Mouse (Mus musculus) CH12.LX (cell line): ENCODE data around the gene Btbd2. TPM values are rescaled to one million over a fixed set of nuclear protein-coding genes. Genes with fewer than 3 reads are reported as not detected.

ENCODE experiments used
- DNase-seq: peaks from one replicate; pipeline ENCODE4 v3.0.0-alpha.2; 2013; ENCODE audit errors: extremely low read depth
- H3K27ac ChIP-seq: 2 replicates; pipeline ENCODE4 v1.5.1; 2012; ENCODE audit warnings: low read depth, mild to moderate bottlenecking, control low read depth, moderate library complexity; ENCODE audit not compliant: insufficient read depth
- H3K27me3 ChIP-seq: replicated peaks from 2 replicates; pipeline ENCODE3; 2012; ENCODE audit warnings: inconsistent platforms
- H3K36me3 ChIP-seq, 2 experiments: replicated peaks in 1 of 2; 2 replicates each; pipeline versions ENCODE3 to v1.6.1; 2012; ENCODE audit warnings: inconsistent platforms in 1 of 2, low read length in 1 of 2, mild to moderate bottlenecking in 1 of 2, mixed read lengths in 1 of 2, moderate library complexity in 1 of 2; ENCODE audit not compliant: control insufficient read depth in 1 of 2, insufficient read depth in 1 of 2
- H3K4me1 ChIP-seq, 2 experiments: 2 replicates each; pipeline ENCODE4 v1.6.1; 2012; ENCODE audit warnings: inconsistent platforms in 1 of 2, moderate library complexity in 1 of 2; ENCODE audit not compliant: insufficient read depth in 2 of 2, control insufficient read depth in 1 of 2
- H3K4me2 ChIP-seq: 2 replicates; pipeline ENCODE4 v1.6.1; 2012; ENCODE audit warnings: low read depth, mild to moderate bottlenecking, control low read depth; ENCODE audit not compliant: poor library complexity, insufficient read depth, severe bottlenecking
- H3K4me3 ChIP-seq, 3 experiments: fragments of 150-350 bp in 1 of 3; sonication (generic) in 1 of 3; replicated peaks in 1 of 3; 2 replicates each; pipeline versions ENCODE3 to v1.5.1; 2011 to 2012; ENCODE audit warnings: low read depth in 2 of 3, low read length in 2 of 3, mild to moderate bottlenecking in 2 of 3, moderate library complexity in 2 of 3, control low read depth in 1 of 3, improper control_type of control experiment in 1 of 3, inconsistent platforms in 1 of 3, mixed read lengths in 1 of 3; ENCODE audit not compliant: poor library complexity in 1 of 3
- H3K79me2 ChIP-seq: replicated peaks from 2 replicates; pipeline ENCODE4 v1.6.1; 2012; ENCODE audit warnings: mild to moderate bottlenecking, moderate library complexity; ENCODE audit not compliant: control insufficient read depth, poor library complexity, insufficient read depth, severe bottlenecking; ENCODE audit errors: extremely low read depth
- H3K9ac ChIP-seq: 2 replicates; pipeline ENCODE4 v1.6.1; 2012; ENCODE audit warnings: low read depth, mild to moderate bottlenecking, control low read depth, moderate library complexity; ENCODE audit not compliant: insufficient read depth
- H3K9me3 ChIP-seq: replicated peaks from 2 replicates; pipeline ENCODE3; 2012; ENCODE audit warnings: low read length, inconsistent platforms, mixed read lengths
- BHLHE40 ChIP-seq: IDR thresholded peaks from 2 replicates; pipeline ENCODE4 v1.6.1; 2011; ENCODE audit warnings: mild to moderate bottlenecking, low read depth, low read length, improper control_type of control experiment
- CHD2 ChIP-seq: IDR thresholded peaks from 2 replicates; pipeline ENCODE4 v1.6.1; 2011; ENCODE audit warnings: low read length, improper control_type of control experiment
- CTCF ChIP-seq, 2 experiments: IDR thresholded peaks in 1 of 2; conservative IDR thresholded peaks in 1 of 2; 2 replicates each; pipeline ENCODE4 v1.5.1; 2011 to 2012; ENCODE audit warnings: low read depth in 2 of 2, low read length in 2 of 2, improper control_type of control experiment in 1 of 2, inconsistent platforms in 1 of 2, mild to moderate bottlenecking in 1 of 2, moderate library complexity in 1 of 2
- E2F4 ChIP-seq: IDR thresholded peaks from 2 replicates; pipeline ENCODE4 v1.6.1; 2011; ENCODE audit warnings: low read depth, low read length, improper control_type of control experiment; ENCODE audit not compliant: insufficient replicate concordance
- ELF1 ChIP-seq: IDR thresholded peaks from 2 replicates; pipeline ENCODE4 v1.6.1; 2014; ENCODE audit warnings: low read depth, mild to moderate bottlenecking, inconsistent platforms, low read length, improper control_type of control experiment
- EP300 ChIP-seq: IDR thresholded peaks from 2 replicates; pipeline ENCODE4 v1.6.1; 2011; ENCODE audit warnings: low read length, improper control_type of control experiment
- ETS1 ChIP-seq: conservative IDR thresholded peaks from 2 replicates; pipeline ENCODE4 v1.6.1; 2012; ENCODE audit warnings: low read depth, mild to moderate bottlenecking, inconsistent platforms, low read length, improper control_type of control experiment, moderate library complexity
- GABPA ChIP-seq: IDR thresholded peaks from 2 replicates; pipeline ENCODE4 v1.6.1; 2012; ENCODE audit warnings: low read depth, low read length, improper control_type of control experiment, inconsistent platforms; ENCODE audit not compliant: insufficient replicate concordance
- IRF4 ChIP-seq: IDR thresholded peaks from 2 replicates; pipeline ENCODE4 v1.6.1; 2014; ENCODE audit warnings: low read depth, mild to moderate bottlenecking, inconsistent platforms, low read length, improper control_type of control experiment
- JUN ChIP-seq: IDR thresholded peaks from 2 replicates; pipeline ENCODE4 v1.6.1; 2011; ENCODE audit warnings: low read depth, mild to moderate bottlenecking, low read length, improper control_type of control experiment, moderate library complexity; ENCODE audit not compliant: insufficient read depth
- JUND ChIP-seq: conservative IDR thresholded peaks from 2 replicates; pipeline ENCODE4 v1.6.1; 2011; ENCODE audit warnings: low read depth, low read length, improper control_type of control experiment
- MAFK ChIP-seq: IDR thresholded peaks from 2 replicates; pipeline ENCODE4 v1.6.1; 2011; ENCODE audit warnings: low read length, improper control_type of control experiment; ENCODE audit not compliant: insufficient replicate concordance
- MAX ChIP-seq: IDR thresholded peaks from 2 replicates; pipeline ENCODE4 v1.6.1; 2011; ENCODE audit warnings: low read length, improper control_type of control experiment
- MAZ ChIP-seq: IDR thresholded peaks from 2 replicates; pipeline ENCODE4 v1.6.1; 2012; ENCODE audit warnings: low read depth, mild to moderate bottlenecking, inconsistent platforms, low read length, improper control_type of control experiment, moderate library complexity
- MXI1 ChIP-seq: IDR thresholded peaks from 2 replicates; pipeline ENCODE4 v1.6.1; 2011; ENCODE audit warnings: mild to moderate bottlenecking, low read depth, low read length, improper control_type of control experiment
- MYC ChIP-seq: IDR thresholded peaks from 2 replicates; pipeline ENCODE4 v1.6.1; 2011; ENCODE audit warnings: low read depth, mild to moderate bottlenecking, improper control_type of control experiment, low read length
- NELFE ChIP-seq: IDR thresholded peaks from 2 replicates; pipeline ENCODE4 v1.6.1; 2011; ENCODE audit warnings: low read depth, low read length, improper control_type of control experiment
- NRF1 ChIP-seq: IDR thresholded peaks from 2 replicates; pipeline ENCODE4 v1.6.1; 2014; ENCODE audit warnings: low read depth, mild to moderate bottlenecking, inconsistent platforms, low read length, improper control_type of control experiment, moderate library complexity
- POLR2A ChIP-seq: IDR thresholded peaks from 2 replicates; pipeline ENCODE4 v1.6.1; 2011; ENCODE audit warnings: low read depth, mild to moderate bottlenecking, improper control_type of control experiment, low read length
- POLR2AphosphoS2 ChIP-seq: IDR thresholded peaks from 2 replicates; pipeline ENCODE4 v1.6.1; 2011; ENCODE audit warnings: low read depth, low read length, improper control_type of control experiment
- RCOR1 ChIP-seq: conservative IDR thresholded peaks from 2 replicates; pipeline ENCODE4 v1.6.1; 2012; ENCODE audit warnings: low read depth, mild to moderate bottlenecking, inconsistent platforms, low read length, improper control_type of control experiment
- SIN3A ChIP-seq: IDR thresholded peaks from 2 replicates; pipeline ENCODE4 v1.6.1; 2012; ENCODE audit warnings: low read length, improper control_type of control experiment, inconsistent platforms
- TBP ChIP-seq: conservative IDR thresholded peaks from 2 replicates; pipeline ENCODE4 v1.6.1; 2011; ENCODE audit warnings: low read depth, low read length, improper control_type of control experiment
- TCF12 ChIP-seq: IDR thresholded peaks from 2 replicates; pipeline ENCODE4 v1.6.1; 2014; ENCODE audit warnings: low read depth, mild to moderate bottlenecking, inconsistent platforms, low read length, improper control_type of control experiment
- USF2 ChIP-seq: conservative IDR thresholded peaks from 2 replicates; pipeline ENCODE4 v1.6.1; 2011; ENCODE audit warnings: low read depth, low read length, improper control_type of control experiment
- ZC3H11A ChIP-seq: IDR thresholded peaks from 2 replicates; pipeline ENCODE4 v1.6.1; 2012; ENCODE audit warnings: low read depth, mild to moderate bottlenecking, inconsistent platforms, low read length, improper control_type of control experiment
- ZNF384 ChIP-seq: IDR thresholded peaks from 2 replicates; pipeline ENCODE4 v1.6.1; 2012; ENCODE audit warnings: low read depth, low read length, improper control_type of control experiment, inconsistent platforms
- dilution Hi-C: fragments of 300-500 bp; cut with MboI; formaldehyde crosslinking; loops from 2 replicates; pipeline ENCODE4 v1.14.3; 2020; ENCODE audit warnings: low sequenced_read_pairs; ENCODE audit not compliant: extremely low pct_unique_long_range_greater_than_20kb, extremely low pct_ligation_motif_present
- in situ Hi-C: fragments of 300-500 bp; cut with MboI; formaldehyde crosslinking; loops from 3 replicates; pipeline ENCODE4 v1.14.3; 2019; ENCODE audit warnings: low sequenced_read_pairs, low pct_ligation_motif_present, low pct_unique_long_range_greater_than_20kb, mixed read lengths
- polyA plus RNA-seq: library from polyadenylated mRNA; unstranded; fragments of >175 nt; gene quantifications from 2 replicates; pipeline ENCODE4 v1.2.1, GENCODE M21; 2012; ENCODE audit warnings: low read depth; ENCODE audit not compliant: insufficient read length
- total RNA-seq, 2 experiments: library from RNA; depleted of rRNA; stranded (reverse); fragments of 300-350 nt in 1 of 2; fragments of >200 nt in 1 of 2; gene quantifications; 2 replicates each; pipeline ENCODE4 v1.2.3; 2012 to 2014

Gene Btbd2
- total and polyA plus RNA-seq, 3 experiments = 11.1 to 26.2 (median 19.4) TPM

GRCm38 (mm10) chr10:80705033-80705432, 48.2 kb upstream of the Btbd2 start:
- Histone ChIP-seq H3K9ac (no peak overlapping the region), H3K27me3 (no peaks in the 10 kb centered on the region), H3K79me2 (peaks cover 5% of the 10 kb centered on the region), H3K4me1 (peaks cover 8 to 22% of the 10 kb centered on the region in 2 experiments), H3K4me3 (no peak overlapping the region), H3K9me3 (no peaks in the 10 kb centered on the region), H3K27ac (no peak overlapping the region), H3K4me2 (no peak overlapping the region), H3K36me3 (peaks cover 45 to 61% of the 10 kb centered on the region in 2 experiments)
- no peak for DNase-seq
- dilution Hi-C loops = no loop called here
- TF ChIP-seq MAFK (no peak), IRF4 (no peak), POLR2A (no peak), TCF12 (no peak), ZC3H11A (no peak), MAX (no peak), EP300 (no peak), USF2 (no peak), CTCF (conservative IDR thresholded peaks at IDR 0.05 in 1 of 2, IDR thresholded peaks at IDR 0.05 in 1 of 2; ENCODE audit: low read depth in 2 of 2, low read length in 2 of 2) (no peak), GABPA (no peak), JUN (no peak), MXI1 (no peak), MAZ (no peak), NELFE (no peak), JUND (no peak), E2F4 (no peak), POLR2AphosphoS2 (no peak)
- in situ Hi-C loops = no loop called here

GRCm38 (mm10) chr10:80704418-80704817, 47.5 kb upstream of the Btbd2 start:
- Histone ChIP-seq H3K4me1 (peaks cover 11 to 27% of the 10 kb centered on the region in 2 experiments), H3K9me3 (no peaks in the 10 kb centered on the region)
- TF ChIP-seq JUND (no peak), POLR2A (no peak), E2F4 (no peak), SIN3A (no peak), JUN (no peak), CHD2 (no peak), MAX (no peak), NELFE (no peak), BHLHE40 (no peak), NRF1 (no peak), MYC (no peak), TBP (no peak), ETS1 (no peak), TCF12 (no peak), ELF1 (no peak), RCOR1 (no peak), CTCF (conservative IDR thresholded peaks at IDR 0.05 in 1 of 2, IDR thresholded peaks at IDR 0.05 in 1 of 2; ENCODE audit: low read depth in 2 of 2, low read length in 2 of 2) (no peak), ZNF384 (no peak)
- TF ChIP-seq, all 38 proteins: peak for 0
- Histone ChIP-seq H3K9ac (no peak overlapping the region), H3K4me3 (no peak overlapping the region), H3K27me3 (no peaks in the 10 kb centered on the region), H3K27ac (no peak overlapping the region), H3K79me2 (peaks cover 8% of the 10 kb centered on the region), H3K4me2 (no peak overlapping the region), H3K36me3 (peaks cover 39 to 55% of the 10 kb centered on the region in 2 experiments)
- dilution Hi-C loops = no loop called here
- no peak for DNase-seq
- in situ Hi-C loops = no loop called here
